Mouse (Mus musculus): ENCODE results near the gene Brat1.

Brat1 gene

GRCm38 (mm10) chr5:140743706-140744131 lies 38.9 kb downstream of the Brat1 start:
- in situ Hi-C loops (cut with MboI, MseI), result no loop called here

GRCm38 (mm10) chr5:140748425-140748824 lies 43.6 kb downstream of the Brat1 start:
- in situ Hi-C loops (cut with MboI, MseI), result no loop called here

- in situ Hi-C loops (cut with MboI, MseI), result no loop called here
Measured at GRCm38 (mm10) chr5:140749062-140749875, 44.5 kb downstream of the Brat1 start.

- in situ Hi-C loops (cut with MboI, MseI), result no loop called here
Measured at GRCm38 (mm10) chr5:140750925-140751324, 46.1 kb downstream of the Brat1 start.

- in situ Hi-C loops (cut with MboI, MseI), result no loop called here
Measured at GRCm38 (mm10) chr5:140752041-140752440, 47.2 kb downstream of the Brat1 start.

GRCm38 (mm10) chr5:140752639-140753038 lies 47.8 kb downstream of the Brat1 start:
- in situ Hi-C loops (cut with MboI, MseI), result no loop called here

- in situ Hi-C loops (cut with MboI, MseI), result no loop called here
Measured at GRCm38 (mm10) chr5:140753223-140753622, 48.4 kb downstream of the Brat1 start.

- in situ Hi-C loops (cut with MboI, MseI), result no loop called here
Measured at GRCm38 (mm10) chr5:140758864-140759263, 54.1 kb downstream of the Brat1 start.

GRCm38 (mm10) chr5:140762540-140762939 lies 57.7 kb downstream of the Brat1 start:
- in situ Hi-C loops (cut with MboI, MseI), result no loop called here

- in situ Hi-C loops (cut with MboI, MseI), result no loop called here
Measured at GRCm38 (mm10) chr5:140764921-140765613, 60.3 kb downstream of the Brat1 start.

- in situ Hi-C loops (cut with MboI, MseI), result no loop called here
Measured at GRCm38 (mm10) chr5:140766566-140766965, 61.8 kb downstream of the Brat1 start.

- in situ Hi-C loops (cut with MboI, MseI), result no loop called here
Measured at GRCm38 (mm10) chr5:140767704-140768141, 62.9 kb downstream of the Brat1 start.

GRCm38 (mm10) chr5:140768333-140768732 lies 63.5 kb downstream of the Brat1 start:
- in situ Hi-C loops (cut with MboI, MseI), result no loop called here
